Mouse (Mus musculus): ENCODE data around the gene Aqp12.

Aqp12 gene

DNA sequence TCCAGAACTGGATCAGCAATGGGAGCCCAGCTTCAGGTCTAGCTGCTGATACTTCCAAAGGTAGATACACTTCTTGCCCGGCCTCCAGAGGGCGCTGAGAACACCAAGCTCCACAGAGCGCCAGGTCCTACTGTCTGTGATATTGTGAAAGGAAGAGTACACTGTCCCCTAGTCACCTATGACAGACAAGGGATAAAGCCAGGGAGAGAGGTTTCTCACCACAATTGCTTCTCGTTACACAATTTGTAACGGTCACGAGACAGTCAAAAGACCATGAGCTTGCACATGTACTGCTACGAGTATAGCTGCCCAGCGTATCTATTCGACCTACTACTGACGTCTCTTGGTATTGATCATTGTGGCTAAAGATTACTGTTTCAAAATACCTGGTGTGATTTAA, 23.3 kb downstream of the Aqp12 start:
- Histone ChIP-seq H3K9me3 (ENCODE audit: low read length) (no peaks in the 10 kb centered on the region), H3K4me3 (replicated peaks; ENCODE audit: low read length) (no peak overlapping the region), H3K27me3 (ENCODE audit: insufficient read depth, low read length) (peaks cover 15% of the 10 kb centered on the region; the same call in 1 of the 2 replicates), H3K36me3 (ENCODE audit: insufficient read depth, low read length) (no peaks in the 10 kb centered on the region), H3K4me1 (replicated peaks; ENCODE audit: low read depth, low read length) (no peaks in the 10 kb centered on the region)
- no peak for TF ChIP-seq POU5F1 (IDR thresholded peaks at IDR 0.05; ENCODE audit: borderline replicate concordance, low read length)
- no peak for TF ChIP-seq NANOG (IDR thresholded peaks at IDR 0.05; ENCODE audit: borderline replicate concordance, low read length)
- no peak for TF ChIP-seq CTCF (conservative IDR thresholded peaks at IDR 0.05; ENCODE audit: low read length)

- Histone ChIP-seq H3K4me3 (replicated peaks; ENCODE audit: low read length) (no peak overlapping the region), H3K27me3 (ENCODE audit: insufficient read depth, low read length) (peaks cover 13% of the 10 kb centered on the region; the same call in 1 of the 2 replicates)
- TF ChIP-seq CTCF (conservative IDR thresholded peaks at IDR 0.05; ENCODE audit: low read length) = no peak
- no peak for TF ChIP-seq POU5F1 (IDR thresholded peaks at IDR 0.05; ENCODE audit: borderline replicate concordance, low read length)
- TF ChIP-seq NANOG (IDR thresholded peaks at IDR 0.05; ENCODE audit: borderline replicate concordance, low read length) = no peak
Observed at GRCm38 (mm10) chr1:93030060-93030459, 23.9 kb downstream of the Aqp12 start.

DNA sequence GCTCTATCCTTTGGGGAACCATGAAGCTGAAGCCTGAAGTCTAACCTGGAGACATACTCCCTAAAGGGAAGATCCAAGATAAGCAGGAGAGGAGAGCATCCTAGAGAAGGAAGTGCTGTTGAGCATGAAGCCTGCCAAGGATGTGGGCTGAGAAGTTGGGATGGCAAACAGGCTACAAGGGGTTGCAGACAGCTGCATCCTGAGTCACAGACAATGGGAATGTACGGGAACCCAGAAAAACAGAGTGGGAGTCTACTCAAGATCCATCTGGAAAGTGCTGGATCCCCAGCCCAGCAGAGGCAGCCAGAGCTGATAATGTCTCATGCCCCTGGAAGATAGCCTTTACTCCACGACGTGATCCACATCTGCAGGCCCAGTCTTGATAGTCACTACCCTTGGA, 25.1 kb downstream of the Aqp12 start:
- Histone ChIP-seq H3K27me3 (ENCODE audit: insufficient read depth, low read length) (peaks cover 13% of the 10 kb centered on the region; the same call in 1 of the 2 replicates), H3K36me3 (ENCODE audit: insufficient read depth, low read length) (no peaks in the 10 kb centered on the region), H3K9me3 (ENCODE audit: low read length) (no peaks in the 10 kb centered on the region), H3K4me3 (replicated peaks; ENCODE audit: low read length) (no peak overlapping the region), H3K4me1 (replicated peaks; ENCODE audit: low read depth, low read length) (no peaks in the 10 kb centered on the region)
- no peak for TF ChIP-seq POU5F1 (IDR thresholded peaks at IDR 0.05; ENCODE audit: borderline replicate concordance, low read length)
- TF ChIP-seq CTCF (conservative IDR thresholded peaks at IDR 0.05; ENCODE audit: low read length) = no peak
- no peak for TF ChIP-seq NANOG (IDR thresholded peaks at IDR 0.05; ENCODE audit: borderline replicate concordance, low read length)

More at GRCm38 (mm10) chr1:93030060-93030459, 23.9 kb downstream of the Aqp12 start:
- Histone ChIP-seq H3K4me1 (replicated peaks; ENCODE audit: low read depth, low read length) (no peaks in the 10 kb centered on the region), H3K9me3 (ENCODE audit: low read length) (no peaks in the 10 kb centered on the region), H3K36me3 (ENCODE audit: insufficient read depth, low read length) (no peaks in the 10 kb centered on the region)

GRCm38 (mm10) chr1:93033989-93034388, 27.9 kb downstream of the Aqp12 start:
- H3K4me3 ChIP-seq (replicated peaks; ENCODE audit: low read length) = no peak overlapping the region
- no peaks in the 10 kb centered on the region for H3K4me1 ChIP-seq (replicated peaks; ENCODE audit: low read depth, low read length)
- peaks cover 15% of the 10 kb centered on the region; the same call in 1 of the 2 replicates for H3K27me3 ChIP-seq (ENCODE audit: insufficient read depth, low read length)
- H3K36me3 ChIP-seq (ENCODE audit: insufficient read depth, low read length) = no peaks in the 10 kb centered on the region
- 0 out of 2 replicates have a peak, but pooled peaks cover 3% of the 10 kb centered on the region for H3K9me3 ChIP-seq (ENCODE audit: low read length)
- TF ChIP-seq NANOG (IDR thresholded peaks at IDR 0.05; ENCODE audit: borderline replicate concordance, low read length) = no peak
- TF ChIP-seq POU5F1 (IDR thresholded peaks at IDR 0.05; ENCODE audit: borderline replicate concordance, low read length) = no peak
- TF ChIP-seq CTCF (conservative IDR thresholded peaks at IDR 0.05; ENCODE audit: low read length) = no peak

DNA sequence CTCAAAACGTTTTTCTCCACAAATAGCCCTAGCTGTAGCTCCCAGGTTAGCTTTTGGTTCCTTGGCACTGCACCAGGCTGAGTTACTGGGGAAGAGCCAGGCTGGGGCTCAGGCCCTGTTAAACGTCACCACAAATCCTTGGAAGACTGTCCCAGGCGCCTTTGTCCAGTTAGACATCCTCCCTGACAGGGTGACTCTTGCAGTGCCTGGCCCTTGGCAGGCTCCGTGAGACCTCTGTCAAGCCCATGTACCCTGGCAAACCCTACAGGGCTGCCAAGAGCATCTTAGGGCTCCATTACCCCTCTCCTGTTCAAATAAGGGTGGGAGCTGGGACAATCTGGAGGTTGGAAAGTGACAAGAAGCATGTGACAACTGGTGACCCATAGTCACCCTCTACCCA, 29.8 kb downstream of the Aqp12 start:
- Histone ChIP-seq H3K9me3 (ENCODE audit: low read length) (0 out of 2 replicates have a peak, but pooled peaks cover 3% of the 10 kb centered on the region), H3K4me1 (replicated peaks; ENCODE audit: low read depth, low read length) (no peaks in the 10 kb centered on the region), H3K27me3 (ENCODE audit: insufficient read depth, low read length) (peaks cover 19% of the 10 kb centered on the region; the same call in 1 of the 2 replicates), H3K36me3 (ENCODE audit: insufficient read depth, low read length) (no peaks in the 10 kb centered on the region), H3K4me3 (replicated peaks; ENCODE audit: low read length) (no peak overlapping the region)
- TF ChIP-seq NANOG (IDR thresholded peaks at IDR 0.05; ENCODE audit: borderline replicate concordance, low read length) (no peak), CTCF (conservative IDR thresholded peaks at IDR 0.05; ENCODE audit: low read length) (no peak), POU5F1 (IDR thresholded peaks at IDR 0.05; ENCODE audit: borderline replicate concordance, low read length) (no peak)

DNA sequence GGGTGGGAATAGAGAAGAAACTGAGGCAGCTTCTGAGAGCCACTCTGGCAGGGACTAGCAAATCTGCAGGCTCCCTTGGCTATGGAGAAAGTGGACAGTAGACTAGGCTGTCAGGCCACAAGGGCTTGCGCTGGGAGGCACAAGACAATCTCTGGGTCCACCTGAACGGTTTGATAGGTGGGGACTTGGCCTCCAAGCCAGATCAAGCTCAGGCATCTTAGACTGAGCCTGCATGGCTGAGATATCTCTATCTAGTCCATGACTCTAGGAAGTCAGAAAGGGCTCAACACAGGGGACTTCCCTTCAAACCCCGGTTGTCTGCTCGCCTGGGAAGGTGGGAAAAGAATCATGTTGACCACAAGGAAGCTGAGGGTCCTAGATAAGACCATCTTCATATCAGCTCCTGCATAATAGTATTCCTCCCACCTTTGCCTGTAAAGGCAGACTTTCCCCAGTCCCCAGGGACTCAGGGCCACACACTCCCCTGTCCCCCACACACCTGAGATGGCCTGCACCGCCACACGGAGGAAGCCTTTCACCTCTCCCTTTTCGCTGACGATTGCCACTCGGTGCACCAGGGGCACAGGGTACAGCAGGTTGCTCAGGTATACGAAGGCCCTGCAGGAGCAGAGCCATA, 40.1 kb downstream of the Aqp12 start:
- Histone ChIP-seq H3K9me3 (ENCODE audit: low read length) (no peaks in the 10 kb centered on the region), H3K4me3 (replicated peaks; ENCODE audit: low read length) (no peak overlapping the region)
- TF ChIP-seq POU5F1 (IDR thresholded peaks at IDR 0.05; ENCODE audit: borderline replicate concordance, low read length) = no peak
- TF ChIP-seq NANOG (IDR thresholded peaks at IDR 0.05; ENCODE audit: borderline replicate concordance, low read length) = no peak
- TF ChIP-seq CTCF (conservative IDR thresholded peaks at IDR 0.05; ENCODE audit: low read length) = no peak

GRCm38 (mm10) chr1:93050071-93050470, 43.9 kb downstream of the Aqp12 start:
- Histone ChIP-seq H3K36me3 (ENCODE audit: insufficient read depth, low read length) (no peaks in the 10 kb centered on the region), H3K27me3 (ENCODE audit: insufficient read depth, low read length) (peaks cover 34% of the 10 kb centered on the region), H3K9me3 (ENCODE audit: low read length) (no peaks in the 10 kb centered on the region), H3K4me1 (replicated peaks; ENCODE audit: low read depth, low read length) (no peaks in the 10 kb centered on the region), H3K4me3 (replicated peaks; ENCODE audit: low read length) (no peak overlapping the region)
- no peak for TF ChIP-seq NANOG (IDR thresholded peaks at IDR 0.05; ENCODE audit: borderline replicate concordance, low read length)

More for the DNA sequence above, 40.1 kb downstream of the Aqp12 start:
- H3K27me3 ChIP-seq (ENCODE audit: insufficient read depth, low read length) = peaks cover 36% of the 10 kb centered on the region
- H3K36me3 ChIP-seq (ENCODE audit: insufficient read depth, low read length) = no peaks in the 10 kb centered on the region
- H3K4me1 ChIP-seq (replicated peaks; ENCODE audit: low read depth, low read length) = no peaks in the 10 kb centered on the region

DNA sequence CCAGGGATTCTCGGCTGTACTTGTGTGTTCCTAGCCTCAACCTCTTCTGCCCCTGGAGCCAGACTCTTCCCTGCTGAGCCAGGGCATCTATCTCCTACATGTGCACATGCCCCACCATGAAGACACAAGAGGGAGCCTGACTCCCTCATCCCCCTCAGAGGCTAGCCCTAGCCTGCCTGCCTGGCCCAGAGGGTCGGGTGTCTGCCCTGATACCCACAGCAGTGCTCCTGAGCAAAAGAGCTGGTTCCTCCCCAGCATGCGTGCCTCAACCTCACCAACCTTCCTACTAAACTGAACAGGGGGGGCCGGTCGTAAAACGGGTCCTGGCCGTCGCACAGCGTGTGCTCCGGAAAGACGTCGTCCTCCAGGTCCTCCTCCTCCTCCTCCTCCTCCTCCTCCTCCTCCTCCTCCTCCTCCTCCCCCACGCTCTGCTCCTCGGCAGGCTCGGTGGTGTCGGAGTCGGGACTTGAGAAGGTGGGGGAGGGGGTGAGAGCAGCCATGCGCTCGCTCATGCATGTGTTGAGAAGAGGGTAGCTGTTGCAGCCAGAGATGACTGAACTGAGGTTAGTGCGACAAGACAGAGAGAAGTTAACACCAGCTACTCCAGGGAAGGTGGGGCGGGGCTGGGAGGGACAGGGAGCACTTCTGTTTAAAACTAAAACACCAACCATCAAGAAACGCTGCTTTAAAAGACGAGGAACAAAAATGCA, 45.1 kb downstream of the Aqp12 start:
- H3K4me3 ChIP-seq (replicated peaks; ENCODE audit: low read length) = no peak overlapping the region
- 0 out of 2 replicates have a peak, but pooled peaks cover 3% of the 10 kb centered on the region for H3K4me1 ChIP-seq (replicated peaks; ENCODE audit: low read depth, low read length)
- H3K36me3 ChIP-seq (ENCODE audit: insufficient read depth, low read length) = no peaks in the 10 kb centered on the region
- TF ChIP-seq POU5F1 (IDR thresholded peaks at IDR 0.05; ENCODE audit: borderline replicate concordance, low read length) (no peak), NANOG (IDR thresholded peaks at IDR 0.05; ENCODE audit: borderline replicate concordance, low read length) (no peak), CTCF (conservative IDR thresholded peaks at IDR 0.05; ENCODE audit: low read length) (no peak)
- peaks cover 34% of the 10 kb centered on the region for H3K27me3 ChIP-seq (ENCODE audit: insufficient read depth, low read length)
- H3K9me3 ChIP-seq (ENCODE audit: low read length) = no peaks in the 10 kb centered on the region
